Mouse (Mus musculus): ENCODE results near the gene Arl15.

- TF ChIP-seq CTCF (IDR thresholded peaks at IDR 0.05; ENCODE audit: low read depth) (peak; percentile 78), EP300 (optimal IDR thresholded peaks at IDR 0.05) (no peak)
Measured at GRCm38 (mm10) chr13:113794039-113794704, at the start of gene Arl15.
